Mouse (Mus musculus): ENCODE measurements around the gene Klhl31. TPM values are rescaled to one million over a fixed set of nuclear protein-coding genes. Genes with fewer than 3 reads are reported as not detected.

Gene Klhl31
- total and polyA plus RNA-seq, 2 experiments from 2014 or later: 66.8 to 75.3 TPM

DNA sequence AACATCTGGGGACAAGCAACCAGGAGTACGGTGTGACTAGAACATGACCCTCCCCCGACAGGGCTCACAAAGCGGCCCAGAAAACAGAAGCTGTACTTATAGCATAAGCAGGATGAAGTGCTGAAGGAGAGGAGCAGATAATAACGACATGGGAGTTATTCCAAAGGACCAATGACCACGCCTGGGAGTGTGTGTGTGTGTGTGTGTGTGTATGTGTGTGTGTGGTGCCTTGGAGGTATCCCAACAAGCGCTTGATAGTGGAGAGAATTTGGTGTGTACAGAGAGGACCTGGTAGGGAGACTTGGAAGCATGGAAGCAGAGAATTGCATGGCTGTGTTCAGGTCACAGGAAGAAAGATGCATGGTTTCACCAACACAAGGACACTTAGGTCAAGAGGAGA is 18.5 kb upstream of the Klhl31 start:
- no peaks in the 10 kb centered on the region for H3K27me3 ChIP-seq (ENCODE audit: control insufficient read depth, insufficient read depth, low read length)
- DNase-seq (ENCODE audit: low spot score): peak; percentile 52
- whole genome bisulfite sequencing: 26% methylated on average over 6 of the region's 6 CpGs

DNA sequence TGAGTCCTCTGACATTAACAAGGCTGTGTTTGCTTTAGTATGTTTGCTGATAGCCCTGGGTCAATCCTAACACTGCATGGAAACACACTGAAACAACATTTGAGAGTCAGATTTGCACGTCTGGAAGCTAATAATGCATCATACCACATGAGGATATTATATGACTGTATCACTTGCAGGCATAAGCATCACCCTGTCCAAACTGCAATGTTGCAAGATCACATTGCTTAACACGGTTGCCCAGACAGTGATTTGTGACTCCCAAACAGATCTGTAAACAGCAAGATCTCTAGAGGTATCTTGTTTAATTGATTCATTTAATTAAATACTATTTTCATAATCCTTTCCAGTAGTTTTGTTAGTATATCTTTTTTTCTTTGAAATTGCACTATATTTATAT is 17.9 kb upstream of the Klhl31 start:
- no peak overlapping the region for H3K4me3 ChIP-seq (ENCODE audit: low read depth, low read length)
- WGBS: 79% methylated on average over 2 of the region's 2 CpGs
- peaks cover 28% of the 10 kb centered on the region for H3K4me1 ChIP-seq (ENCODE audit: control insufficient read depth, insufficient read depth)
- no peak for TF ChIP-seq EP300 (IDR thresholded peaks at IDR 0.05; ENCODE audit: low read depth)
- no peak for TF ChIP-seq CTCF (IDR thresholded peaks at IDR 0.05; ENCODE audit: low read depth)
- no peak overlapping the region for H3K4me2 ChIP-seq (ENCODE audit: low read depth, low read length)
- 0 out of 2 replicates have a peak overlapping the region, but pooled peaks have one; percentile 14 for H3K27ac ChIP-seq (ENCODE audit: low read depth)
- ATAC-seq (ENCODE audit: insufficient read depth, low read depth): no peak
- no peaks in the 10 kb centered on the region for H3K36me3 ChIP-seq (replicated peaks; ENCODE audit: control insufficient read depth, insufficient read depth, low read length)
- H3K27me3 ChIP-seq (ENCODE audit: control insufficient read depth, insufficient read depth, low read length): no peaks in the 10 kb centered on the region
- H3K9ac ChIP-seq (replicated peaks; ENCODE audit: low read depth, low read length): no peak overlapping the region
- H3K9me3 ChIP-seq (replicated peaks; ENCODE audit: control insufficient read depth, low read length): 0 out of 2 replicates have a peak, but pooled peaks cover 5% of the 10 kb centered on the region
- no peak for DNase-seq (ENCODE audit: low spot score)

More for the DNA sequence above, 18.5 kb upstream of the Klhl31 start:
- Histone ChIP-seq H3K9ac (replicated peaks; ENCODE audit: low read depth, low read length) (no peak overlapping the region), H3K4me1 (ENCODE audit: control insufficient read depth, insufficient read depth) (peaks cover 22% of the 10 kb centered on the region), H3K4me3 (ENCODE audit: low read depth, low read length) (no peak overlapping the region), H3K9me3 (replicated peaks; ENCODE audit: control insufficient read depth, low read length) (0 out of 2 replicates have a peak, but pooled peaks cover 5% of the 10 kb centered on the region), H3K27ac (ENCODE audit: low read depth) (peak overlapping the region; percentile 14), H3K36me3 (replicated peaks; ENCODE audit: control insufficient read depth, insufficient read depth, low read length) (no peaks in the 10 kb centered on the region), H3K4me2 (ENCODE audit: low read depth, low read length) (no peak overlapping the region)
- no peak for TF ChIP-seq EP300 (IDR thresholded peaks at IDR 0.05; ENCODE audit: low read depth)
- TF ChIP-seq CTCF (IDR thresholded peaks at IDR 0.05; ENCODE audit: low read depth): no peak
- ATAC-seq (ENCODE audit: insufficient read depth, low read depth): peak; percentile 82

DNA sequence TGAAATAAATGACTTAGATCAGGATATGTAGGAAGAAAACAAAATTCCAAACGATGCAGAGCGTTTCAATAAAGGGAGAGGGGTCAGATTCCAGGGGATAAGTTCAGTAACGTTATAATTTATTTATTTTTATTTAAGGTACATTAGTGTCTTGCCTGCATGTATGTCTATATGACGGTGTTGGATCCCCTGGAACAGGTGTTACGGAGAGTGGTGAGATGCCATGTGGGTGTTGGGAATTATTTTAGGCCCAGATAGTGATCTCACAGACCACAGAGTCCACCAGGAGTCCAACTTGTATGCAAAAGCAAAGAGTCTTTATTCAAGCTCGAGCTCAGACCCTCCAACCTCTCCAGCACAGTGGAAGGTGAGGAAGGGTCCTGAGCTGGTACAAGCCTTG is 16.2 kb upstream of the Klhl31 start:
- WGBS: 86% methylated on average over 6 of the region's 6 CpGs
- Histone ChIP-seq H3K4me2 (ENCODE audit: low read depth, low read length) (no peak overlapping the region), H3K4me1 (ENCODE audit: control insufficient read depth, insufficient read depth) (peaks cover 31% of the 10 kb centered on the region), H3K9me3 (replicated peaks; ENCODE audit: control insufficient read depth, low read length) (0 out of 2 replicates have a peak, but pooled peaks cover 2% of the 10 kb centered on the region), H3K9ac (replicated peaks; ENCODE audit: low read depth, low read length) (no peak overlapping the region), H3K27me3 (ENCODE audit: control insufficient read depth, insufficient read depth, low read length) (no peaks in the 10 kb centered on the region), H3K36me3 (replicated peaks; ENCODE audit: control insufficient read depth, insufficient read depth, low read length) (no peaks in the 10 kb centered on the region), H3K27ac (ENCODE audit: low read depth) (no peak overlapping the region), H3K4me3 (ENCODE audit: low read depth, low read length) (no peak overlapping the region)
- no peak for TF ChIP-seq EP300 (IDR thresholded peaks at IDR 0.05; ENCODE audit: low read depth)
- TF ChIP-seq CTCF (IDR thresholded peaks at IDR 0.05; ENCODE audit: low read depth): no peak
- ATAC-seq (ENCODE audit: insufficient read depth, low read depth) (no peak), DNase-seq (ENCODE audit: low spot score) (no peak)

DNA sequence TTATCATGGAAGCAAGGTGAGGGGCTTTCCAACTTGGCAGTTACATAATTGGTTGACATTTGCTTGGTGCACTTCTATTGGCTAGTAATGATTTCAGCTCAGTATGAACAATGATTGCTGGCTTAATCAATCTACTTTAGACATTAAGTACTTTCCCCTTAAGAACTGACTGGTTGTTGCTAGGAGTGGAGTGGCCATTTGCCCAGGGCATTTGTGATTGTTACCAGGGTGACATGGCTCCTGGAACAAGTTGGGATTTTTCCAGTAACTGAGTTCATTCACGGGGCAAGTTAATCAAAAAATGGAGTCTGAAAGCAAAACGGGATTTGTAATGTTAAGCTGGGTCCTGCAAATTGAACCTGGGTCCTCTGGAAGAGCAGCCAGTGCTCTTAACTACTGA is 15.8 kb upstream of the Klhl31 start:
- H3K4me3 ChIP-seq (ENCODE audit: low read depth, low read length): no peak overlapping the region
- peaks cover 29% of the 10 kb centered on the region for H3K4me1 ChIP-seq (ENCODE audit: control insufficient read depth, insufficient read depth)
- no peak overlapping the region for H3K9ac ChIP-seq (replicated peaks; ENCODE audit: low read depth, low read length)
- no peaks in the 10 kb centered on the region for H3K36me3 ChIP-seq (replicated peaks; ENCODE audit: control insufficient read depth, insufficient read depth, low read length)
- no peak overlapping the region for H3K27ac ChIP-seq (ENCODE audit: low read depth)
- peak; percentile 40; the same call in 1 of the 2 replicates for ATAC-seq (ENCODE audit: insufficient read depth, low read depth)
- WGBS: 17% methylated on average over 2 of the region's 2 CpGs
- no peaks in the 10 kb centered on the region for H3K27me3 ChIP-seq (ENCODE audit: control insufficient read depth, insufficient read depth, low read length)
- peak; percentile 73 for DNase-seq (ENCODE audit: low spot score)
- TF ChIP-seq EP300 (IDR thresholded peaks at IDR 0.05; ENCODE audit: low read depth) (no peak), CTCF (IDR thresholded peaks at IDR 0.05; ENCODE audit: low read depth) (no peak)
- no peak overlapping the region for H3K4me2 ChIP-seq (ENCODE audit: low read depth, low read length)
- H3K9me3 ChIP-seq (replicated peaks; ENCODE audit: control insufficient read depth, low read length): no peaks in the 10 kb centered on the region

DNA sequence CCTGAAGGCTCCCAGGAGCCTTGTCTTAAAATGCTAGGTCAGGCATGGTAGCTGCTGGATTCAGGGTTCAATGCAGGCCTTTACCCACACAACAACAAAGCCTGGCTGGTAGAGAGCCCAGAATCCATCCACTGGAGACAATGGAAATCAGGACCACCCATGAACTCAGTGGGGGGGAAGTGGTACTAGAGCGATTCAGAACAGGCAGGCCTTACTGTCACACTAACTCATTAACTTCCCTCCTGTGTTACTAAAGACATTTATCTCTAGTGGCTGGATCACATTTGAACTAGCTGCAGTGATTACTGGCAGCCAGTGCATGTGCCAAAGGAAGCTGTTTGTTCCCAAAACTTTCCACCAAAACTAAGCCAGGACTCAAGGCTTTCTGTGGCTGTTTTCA is 13.4 kb upstream of the Klhl31 start:
- no peak overlapping the region for H3K4me2 ChIP-seq (ENCODE audit: low read depth, low read length)
- peak overlapping the region; percentile 41 for H3K27ac ChIP-seq (ENCODE audit: low read depth)
- ATAC-seq (ENCODE audit: insufficient read depth, low read depth) (no peak), DNase-seq (ENCODE audit: low spot score) (peak; percentile 30)
- peaks cover 18% of the 10 kb centered on the region for H3K4me1 ChIP-seq (ENCODE audit: control insufficient read depth, insufficient read depth)
- H3K9me3 ChIP-seq (replicated peaks; ENCODE audit: control insufficient read depth, low read length): no peaks in the 10 kb centered on the region
- WGBS: 25% methylated on average over 1 of the region's 1 CpGs
- no peaks in the 10 kb centered on the region for H3K36me3 ChIP-seq (replicated peaks; ENCODE audit: control insufficient read depth, insufficient read depth, low read length)
- H3K4me3 ChIP-seq (ENCODE audit: low read depth, low read length): no peak overlapping the region
- TF ChIP-seq CTCF (IDR thresholded peaks at IDR 0.05; ENCODE audit: low read depth) (no peak), EP300 (IDR thresholded peaks at IDR 0.05; ENCODE audit: low read depth) (no peak)
- no peaks in the 10 kb centered on the region for H3K27me3 ChIP-seq (ENCODE audit: control insufficient read depth, insufficient read depth, low read length)
- H3K9ac ChIP-seq (replicated peaks; ENCODE audit: low read depth, low read length): no peak overlapping the region

Data from heart, postnatal 0 days (tissue).